Mouse (Mus musculus) left cerebral cortex, adult 2 months (tissue): ENCODE measurements around the gene Gm14322. TPM values are rescaled to one million over a fixed set of nuclear protein-coding genes. Genes with fewer than 3 reads are reported as not detected.
A peak's percentile ranks its signal among the peaks of the same experiment; 100 is the strongest.
"Not testable (repeated sequence)": the region's sequence is repeated elsewhere in the genome, so short reads cannot be mapped to it uniquely, and the experiment has no call there.

Source experiments
- DNase-seq, 2 experiments: peaks; one replicate each; pipeline ENCODE4 v3.0.0; 2021 to 2022; ENCODE audit warnings: low spot score in 2 of 2, mixed read lengths in 1 of 2; ENCODE audit errors: extremely low spot score in 1 of 2
- H3K27ac ChIP-seq: fragments of 200-600 bp; 2 replicates; pipeline ENCODE4 v1.8.1; 2022
- H3K4me3 ChIP-seq: fragments of 200-600 bp; 2 replicates; pipeline ENCODE4 v1.8.1; 2022
- intact Hi-C: fragments of 180-260 bp; cut with DNase I; formaldehyde crosslinking; loops from one replicate; pipeline ENCODE4 v1.15.1; 2025
- long read RNA-seq, 2 experiments: library from polyadenylated mRNA; stranded (forward); transcript quantifications; one replicate each; pipeline ENCODE4 v2.0.0; 2021; ENCODE audit warnings: borderline mapping rate in 2 of 2
- total RNA-seq, 2 experiments: library from RNA; stranded (reverse); gene quantifications; 2 replicates each; pipeline ENCODE4 v1.2.3; 2021

Gm14322 gene
- total RNA-seq, result 10 to 100 TPM; 33.6 to 39.9 TPM
- long read RNA-seq, experiment 1, partial matches to known transcripts, result 10 of 43 reads
- long read RNA-seq, experiment 1, other reads (novel, unspliced or antisense), result 30 of 43 reads
- long read RNA-seq, experiment 2, partial matches to known transcripts, result 12 of 32 reads
- long read RNA-seq, experiment 2, other reads (novel, unspliced or antisense), result 17 of 32 reads

DNA sequence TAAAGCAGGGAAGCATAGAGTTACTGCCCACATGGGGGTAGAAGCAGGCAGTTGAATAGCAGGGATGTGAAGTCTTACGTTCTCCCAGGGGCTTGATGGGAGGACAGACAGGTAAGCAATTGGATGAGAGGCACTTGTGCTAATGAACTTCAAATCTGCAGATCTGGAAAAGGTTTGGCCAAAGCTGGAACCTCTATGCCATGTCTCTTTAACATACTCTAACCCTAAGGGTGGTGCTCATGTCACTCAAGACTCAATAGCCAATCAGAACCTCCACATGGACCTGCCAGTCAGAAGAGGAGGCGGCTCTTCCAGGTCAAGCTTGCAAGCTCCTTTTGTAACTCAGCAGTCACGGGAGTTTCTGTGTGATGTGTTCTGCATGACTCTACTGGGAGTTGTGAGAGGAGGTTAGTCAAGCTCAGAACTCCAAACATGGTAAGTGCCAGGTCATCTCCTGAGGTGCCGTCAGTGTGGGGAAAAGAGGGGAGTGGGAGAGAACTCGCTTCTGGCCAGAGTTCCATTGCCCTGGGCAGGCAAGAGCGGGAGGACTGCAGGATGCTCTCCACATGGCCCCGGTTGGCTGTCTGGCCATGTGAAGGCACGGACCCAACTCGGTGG is at the start of gene Gm14322:
Gm14322 (plus strand) TSS at position 348 of the 618 bp plus-strand sequence.
- H3K27ac ChIP-seq, intact Hi-C loops: not testable (repeated sequence)
- DNase-seq, result peak; percentile 51 to 54
- peak within 1 kb of the TSS; percentile 34 for H3K4me3 ChIP-seq

DNA sequence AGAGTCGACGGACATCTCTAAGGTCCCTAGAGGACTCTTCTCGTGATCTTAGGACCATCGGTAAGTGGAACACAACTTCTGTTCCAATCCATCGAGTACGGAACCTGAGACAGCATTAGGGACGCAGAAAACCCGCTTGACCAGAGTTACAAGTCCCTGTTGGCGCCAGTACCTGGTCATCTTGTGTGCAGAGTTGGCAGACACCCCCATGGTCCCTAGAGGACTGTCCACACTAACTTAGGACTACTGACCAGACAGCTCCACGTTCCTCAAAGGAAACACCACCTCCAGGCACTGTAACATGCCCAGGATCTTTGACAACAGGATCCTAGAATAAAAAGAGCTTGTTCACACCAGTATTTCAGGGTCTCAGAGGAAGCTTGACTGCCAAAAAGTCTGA is 17.6 kb upstream of the Gm14322 start:
- intact Hi-C loops, H3K27ac ChIP-seq, DNase-seq, H3K4me3 ChIP-seq: not testable (repeated sequence)

DNA sequence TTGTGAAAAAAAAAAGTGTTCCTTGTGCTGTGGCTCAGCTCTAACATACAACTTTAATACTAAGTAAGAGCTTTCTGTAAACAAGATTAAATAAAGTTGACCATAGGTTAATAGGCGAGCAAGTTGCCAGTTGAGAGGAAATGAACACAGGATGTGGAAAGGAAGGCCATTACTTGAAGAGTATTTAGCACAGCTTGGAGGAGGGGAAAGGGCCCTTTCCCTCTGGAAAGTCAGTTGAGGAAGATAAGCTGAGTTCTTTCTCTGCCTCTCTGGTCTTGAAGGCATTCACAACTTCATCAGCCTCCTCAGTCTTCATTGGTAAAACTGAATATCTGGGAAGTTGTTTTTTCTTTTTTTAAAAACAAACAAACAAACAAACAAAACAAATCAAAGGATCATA is 28.3 kb downstream of the Gm14322 start:
- DNase-seq, intact Hi-C loops, H3K27ac ChIP-seq, H3K4me3 ChIP-seq: not testable (repeated sequence)

DNA sequence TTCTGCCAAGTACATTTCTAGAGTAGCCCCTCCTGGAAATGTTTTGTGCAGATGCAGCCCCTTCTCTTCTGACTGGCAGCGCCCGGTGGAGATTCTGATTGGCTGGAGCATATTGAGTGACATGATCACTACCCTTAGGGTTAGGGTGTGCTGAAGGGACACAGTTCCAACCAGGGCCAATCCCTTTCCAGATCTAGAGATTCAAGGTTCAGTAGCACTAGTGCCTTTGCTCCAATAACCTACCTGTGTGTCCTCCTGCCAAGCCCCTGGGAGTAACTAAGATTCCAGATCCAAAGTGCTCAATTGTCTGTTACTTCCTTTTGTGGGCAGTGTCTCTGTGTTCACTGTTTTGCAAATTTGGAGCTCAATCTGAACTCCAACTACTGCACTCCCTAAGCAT is 47.1 kb downstream of the Gm14322 start:
- H3K27ac ChIP-seq, H3K4me3 ChIP-seq, DNase-seq, intact Hi-C loops: not testable (repeated sequence)

Other genes starting within 250 kb of the Gm14322 start
- gene Gm14406, start 181.1 kb upstream of the Gm14322 start, total RNA-seq, result 1 to 10 TPM in 1 of 2 experiments, under 1 TPM in 1; 0.48 to 1.1 TPM
- gene Gm14325, start 81.0 kb downstream of the Gm14322 start, total RNA-seq, result 100 to 1,000 TPM; 126 to 137 TPM
- gene Gm14327, start 137.8 kb downstream of the Gm14322 start, total RNA-seq, result 1 to 10 TPM; 6.1 to 7.2 TPM
- gene Zfp972, start 166.3 kb downstream of the Gm14322 start, total RNA-seq, result 1 to 10 TPM; 1.1 to 1.7 TPM
- gene Gm14326, start 198.0 kb downstream of the Gm14322 start, total RNA-seq, result 10 to 100 TPM; 60.8 to 60.9 TPM